Mouse (Mus musculus) hindbrain, embryonic 15.5 days (tissue): ENCODE measurements around the gene Rhob. TPM values are rescaled to one million over a fixed set of nuclear protein-coding genes. Genes with fewer than 3 reads are reported as not detected.
A peak's percentile ranks its signal among the peaks of the same experiment; 100 is the strongest.

Source experiments
- ATAC-seq: fragments of 200-750 bp; cut with Nextera tagmentation; 2 replicates; pipeline ENCODE4 v1.8.0; 2017; ENCODE audit warnings: low read depth, moderate number of reproducible peaks, moderate TSS enrichment; ENCODE audit not compliant: low FRiP score
- H3K27ac ChIP-seq: fragments of 300-500 bp; sonication (generic); replicated peaks from 2 replicates; pipeline ENCODE4 v1.5.1; 2015; ENCODE audit warnings: mild to moderate bottlenecking, inconsistent platforms
- H3K27me3 ChIP-seq: fragments of 300-500 bp; sonication (generic); 2 replicates; pipeline ENCODE4 v1.6.1; 2015; ENCODE audit warnings: control low read depth, inconsistent platforms
- H3K36me3 ChIP-seq: fragments of 300-500 bp; sonication (generic); 2 replicates; pipeline ENCODE4 v1.6.1; 2015; ENCODE audit warnings: control low read depth, inconsistent platforms
- H3K4me1 ChIP-seq: fragments of 300-500 bp; sonication (generic); replicated peaks from 2 replicates; pipeline ENCODE4 v1.6.1; 2015; ENCODE audit warnings: control low read depth, inconsistent platforms
- H3K4me2 ChIP-seq: fragments of 300-500 bp; sonication (generic); 2 replicates; pipeline ENCODE4 v1.6.1; 2015; ENCODE audit warnings: moderate library complexity, mild to moderate bottlenecking, inconsistent platforms
- H3K4me3 ChIP-seq: fragments of 300-500 bp; sonication (generic); 2 replicates; pipeline ENCODE4 v1.5.1; 2015; ENCODE audit warnings: mild to moderate bottlenecking, inconsistent platforms
- H3K9ac ChIP-seq: fragments of 300-500 bp; sonication (generic); 2 replicates; pipeline ENCODE4 v1.6.1; 2015; ENCODE audit warnings: inconsistent platforms
- H3K9me3 ChIP-seq: fragments of 300-500 bp; sonication (generic); 2 replicates; pipeline ENCODE4 v1.6.1; 2016; ENCODE audit warnings: control low read depth, inconsistent platforms
- WGBS: fragments of 180-500 bp; shearing (Covaris S2); methylation state at CpG from one replicate; pipeline ENCODE4 v1.1.7; 2015; 5-methylcytosine and 5-hydroxymethylcytosine counted together
- polyA plus RNA-seq: library from polyadenylated mRNA; unstranded; fragments of >200 nt; fragmentation: Nextera tagmentation; extraction: Ambion mirVana; gene quantifications from 2 replicates; pipeline ENCODE4 v1.2.1, GENCODE M21; 2015

Rhob gene
- polyA plus RNA-seq, 1 experiment from 2014 or later, result 103 TPM

DNA sequence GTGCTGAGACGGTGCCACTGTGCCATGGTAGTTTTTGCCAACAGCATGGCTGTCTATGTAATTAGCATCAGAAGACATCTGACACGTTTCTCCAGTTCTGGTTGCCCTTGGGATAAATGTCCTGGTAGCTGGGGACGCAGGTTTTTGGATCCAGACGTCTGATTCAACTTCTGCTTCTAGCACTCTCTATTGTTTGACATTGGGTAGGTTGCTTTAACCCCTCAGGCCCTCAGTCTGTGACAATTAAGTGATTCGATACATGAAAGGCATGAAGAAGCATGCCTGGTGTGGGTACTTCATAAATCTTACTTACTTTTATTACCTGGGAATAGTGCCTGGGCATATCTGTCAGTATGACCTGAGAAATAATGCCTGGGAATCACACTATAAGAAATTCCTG, 24.3 kb upstream of the Rhob start:
- Histone ChIP-seq H3K9me3 (no peaks in the 10 kb centered on the region), H3K27me3 (no peaks in the 10 kb centered on the region), H3K4me3 (no peak overlapping the region), H3K9ac (no peak overlapping the region), H3K36me3 (no peaks in the 10 kb centered on the region), H3K27ac (no peak overlapping the region), H3K4me2 (no peak overlapping the region), H3K4me1 (no peaks in the 10 kb centered on the region)
- ATAC-seq, result no peak
- WGBS, result 63% methylated on average over 5 of the region's 5 CpGs

DNA sequence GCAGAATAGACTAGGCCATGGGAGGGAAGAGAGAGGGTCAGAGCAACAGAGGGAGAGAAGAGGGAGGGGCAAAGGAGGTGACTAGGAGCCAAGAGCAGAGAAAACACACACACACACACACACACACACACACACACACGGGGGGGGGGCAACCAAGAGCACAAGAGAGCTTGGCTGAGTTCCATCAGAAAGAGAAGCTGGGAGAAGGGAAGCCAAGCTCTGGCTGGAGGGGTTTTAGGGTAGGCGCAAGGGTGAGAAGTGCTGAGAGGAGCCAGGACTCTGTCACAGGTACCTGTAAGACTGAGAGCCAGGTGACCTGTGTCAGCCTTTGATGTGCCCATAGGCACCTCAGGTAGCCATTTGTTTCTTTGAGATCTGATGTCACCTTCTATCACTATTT, 22.9 kb upstream of the Rhob start:
- Histone ChIP-seq H3K27ac (no peak overlapping the region), H3K9ac (no peak overlapping the region), H3K9me3 (no peaks in the 10 kb centered on the region), H3K27me3 (no peaks in the 10 kb centered on the region), H3K4me2 (no peak overlapping the region), H3K4me1 (no peaks in the 10 kb centered on the region), H3K4me3 (no peak overlapping the region), H3K36me3 (no peaks in the 10 kb centered on the region)
- ATAC-seq, result no peak
- WGBS, result 97% methylated on average over 2 of the region's 2 CpGs

DNA sequence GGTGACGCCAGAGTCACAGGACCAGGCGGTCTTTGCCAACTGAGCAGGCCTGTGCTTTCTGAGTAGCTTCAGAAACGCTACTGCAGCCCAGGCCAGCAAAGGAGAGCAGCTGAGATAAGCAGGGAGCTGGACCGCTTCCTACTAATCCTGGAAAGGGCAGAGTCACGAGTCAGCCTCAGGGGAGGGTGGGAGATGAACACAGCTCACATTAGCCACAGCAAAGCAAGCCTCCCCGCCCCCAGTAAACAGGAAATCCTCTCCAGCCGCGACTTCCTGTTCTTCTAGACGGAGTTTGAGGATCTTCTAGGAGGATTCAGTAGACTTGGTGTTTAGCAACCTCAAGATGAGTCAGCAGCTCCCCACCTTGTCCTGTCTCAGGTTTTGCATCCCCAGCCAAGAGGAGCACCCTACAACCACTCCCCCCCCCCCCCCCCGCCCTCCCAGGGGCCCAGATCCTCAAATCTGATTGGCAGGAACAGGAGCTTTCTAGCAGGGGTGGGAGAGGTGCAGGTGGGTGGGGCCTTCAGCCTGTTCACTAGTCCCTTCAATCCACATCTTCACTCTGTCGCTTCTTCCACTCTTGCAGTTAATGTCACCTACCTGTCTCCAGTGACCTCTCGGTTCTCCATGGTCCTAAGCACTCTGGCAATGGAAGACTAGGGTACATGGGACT, 21.7 kb upstream of the Rhob start:
- Histone ChIP-seq H3K4me2 (no peak overlapping the region), H3K4me3 (no peak overlapping the region), H3K9me3 (no peaks in the 10 kb centered on the region), H3K9ac (no peak overlapping the region), H3K27me3 (no peaks in the 10 kb centered on the region), H3K27ac (no peak overlapping the region), H3K4me1 (no peaks in the 10 kb centered on the region), H3K36me3 (no peaks in the 10 kb centered on the region)
- 63% methylated on average over 11 of the region's 12 CpGs for WGBS
- ATAC-seq, result 0 out of 2 replicates have a peak, but pooled peaks have one; percentile 27

DNA sequence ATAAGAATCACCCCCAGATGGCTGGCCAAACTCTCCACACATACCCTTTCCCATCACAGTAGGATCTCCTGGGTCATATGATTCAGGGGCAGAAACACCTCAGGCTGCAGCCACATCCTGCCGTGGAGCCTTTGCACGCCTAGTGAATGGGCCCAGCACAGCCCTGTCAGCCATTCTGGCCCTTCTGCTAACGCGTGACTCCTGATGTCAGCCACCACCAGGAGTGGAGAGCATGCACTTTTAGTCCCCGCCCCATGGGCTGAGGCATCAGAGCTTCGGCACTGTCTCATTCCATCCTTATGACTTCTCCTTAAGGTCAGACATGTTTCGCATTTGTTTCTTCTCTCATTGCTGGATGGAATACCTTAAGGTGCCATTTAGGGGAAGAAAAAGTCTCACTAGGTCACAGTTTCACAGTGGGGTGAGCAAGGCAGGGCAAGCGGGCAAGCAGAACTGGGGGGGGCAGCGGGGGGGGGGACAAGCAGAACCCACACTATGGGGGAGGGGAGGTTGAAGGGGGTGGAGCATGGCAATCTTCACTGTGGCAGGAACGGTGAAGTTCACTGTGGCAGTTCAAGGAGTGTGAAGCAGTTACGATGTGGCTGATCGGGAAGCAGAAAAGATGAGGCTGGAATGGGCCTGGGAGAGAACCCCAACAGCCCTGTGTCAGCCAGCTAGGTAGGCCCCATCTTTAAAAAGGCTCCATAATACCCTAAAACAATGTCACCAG, 19.8 kb upstream of the Rhob start:
- Histone ChIP-seq H3K9me3 (no peaks in the 10 kb centered on the region), H3K9ac (no peak overlapping the region), H3K4me1 (no peaks in the 10 kb centered on the region), H3K4me3 (no peak overlapping the region), H3K27ac (no peak overlapping the region), H3K27me3 (no peaks in the 10 kb centered on the region), H3K36me3 (no peaks in the 10 kb centered on the region), H3K4me2 (no peak overlapping the region)
- 66% methylated on average over 12 of the region's 12 CpGs for WGBS
- ATAC-seq, result 0 out of 2 replicates have a peak, but pooled peaks have one; percentile 23

DNA sequence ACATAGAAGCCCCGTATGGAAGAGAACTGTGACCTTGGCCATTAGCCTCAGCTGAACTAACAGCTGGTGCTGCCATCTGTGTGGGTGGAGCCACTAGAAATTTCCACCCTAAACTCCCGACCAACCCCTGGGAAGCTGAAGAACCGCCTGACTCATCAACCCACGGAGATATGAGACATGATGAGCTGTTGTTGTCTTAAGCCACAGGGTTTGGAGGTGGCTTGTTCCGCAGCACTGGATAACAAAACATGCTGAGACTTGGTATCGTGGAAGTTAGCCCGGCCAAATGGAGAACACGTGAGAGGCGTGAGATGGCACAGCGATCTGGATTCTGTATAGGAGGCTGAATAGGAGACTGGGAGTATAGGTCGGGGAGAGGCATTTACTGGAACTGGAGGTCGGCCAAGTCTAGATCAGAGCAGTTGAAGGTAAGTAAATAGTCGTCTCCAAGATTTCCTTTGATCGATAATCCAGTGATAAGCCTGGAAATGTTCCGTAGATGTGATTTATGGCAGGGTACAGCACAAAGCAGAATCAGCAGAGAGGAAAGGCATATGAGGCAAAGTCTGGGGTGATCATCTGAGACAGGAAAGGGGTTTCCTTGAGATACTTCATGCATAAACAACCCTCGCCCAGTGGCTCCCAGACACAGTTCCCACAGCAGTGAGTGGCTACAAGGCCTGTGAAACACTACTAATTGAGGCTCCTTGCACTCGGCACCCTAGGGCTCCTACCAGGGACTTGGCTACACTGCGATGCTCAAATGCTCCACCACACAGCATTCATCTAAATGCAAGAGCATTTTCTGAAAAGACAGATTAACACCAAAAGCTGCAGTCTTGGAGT, 11.5 kb upstream of the Rhob start:
- no peaks in the 10 kb centered on the region for H3K27me3 ChIP-seq
- no peak overlapping the region for H3K4me3 ChIP-seq
- WGBS, result 69% methylated on average over 18 of the region's 18 CpGs
- no peak overlapping the region for H3K27ac ChIP-seq
- H3K9ac ChIP-seq, result no peak overlapping the region
- no peak overlapping the region for H3K4me2 ChIP-seq
- H3K9me3 ChIP-seq, result no peaks in the 10 kb centered on the region
- H3K36me3 ChIP-seq, result no peaks in the 10 kb centered on the region
- 0 out of 2 replicates have a peak, but pooled peaks have one; percentile 30 for ATAC-seq
- H3K4me1 ChIP-seq, result no peaks in the 10 kb centered on the region

GRCm38 (mm10) chr12:8510317-8510988, 10.6 kb upstream of the Rhob start:
- Histone ChIP-seq H3K36me3 (no peaks in the 10 kb centered on the region), H3K27ac (no peak overlapping the region), H3K9me3 (no peaks in the 10 kb centered on the region), H3K4me3 (no peak overlapping the region), H3K4me2 (no peak overlapping the region), H3K4me1 (no peaks in the 10 kb centered on the region), H3K9ac (no peak overlapping the region), H3K27me3 (no peaks in the 10 kb centered on the region)
- no peak for ATAC-seq
- WGBS, result 75% methylated on average over 6 of the region's 6 CpGs

GRCm38 (mm10) chr12:8509693-8510092, 9.9 kb upstream of the Rhob start:
- H3K4me3 ChIP-seq, result no peak overlapping the region
- no peaks in the 10 kb centered on the region for H3K4me1 ChIP-seq
- H3K27ac ChIP-seq, result no peak overlapping the region
- no peaks in the 10 kb centered on the region for H3K27me3 ChIP-seq
- 69% methylated on average over 5 of the region's 5 CpGs for WGBS
- H3K9ac ChIP-seq, result no peak overlapping the region
- H3K9me3 ChIP-seq, result no peaks in the 10 kb centered on the region
- no peak for ATAC-seq
- H3K4me2 ChIP-seq, result no peak overlapping the region
- H3K36me3 ChIP-seq, result no peaks in the 10 kb centered on the region

DNA sequence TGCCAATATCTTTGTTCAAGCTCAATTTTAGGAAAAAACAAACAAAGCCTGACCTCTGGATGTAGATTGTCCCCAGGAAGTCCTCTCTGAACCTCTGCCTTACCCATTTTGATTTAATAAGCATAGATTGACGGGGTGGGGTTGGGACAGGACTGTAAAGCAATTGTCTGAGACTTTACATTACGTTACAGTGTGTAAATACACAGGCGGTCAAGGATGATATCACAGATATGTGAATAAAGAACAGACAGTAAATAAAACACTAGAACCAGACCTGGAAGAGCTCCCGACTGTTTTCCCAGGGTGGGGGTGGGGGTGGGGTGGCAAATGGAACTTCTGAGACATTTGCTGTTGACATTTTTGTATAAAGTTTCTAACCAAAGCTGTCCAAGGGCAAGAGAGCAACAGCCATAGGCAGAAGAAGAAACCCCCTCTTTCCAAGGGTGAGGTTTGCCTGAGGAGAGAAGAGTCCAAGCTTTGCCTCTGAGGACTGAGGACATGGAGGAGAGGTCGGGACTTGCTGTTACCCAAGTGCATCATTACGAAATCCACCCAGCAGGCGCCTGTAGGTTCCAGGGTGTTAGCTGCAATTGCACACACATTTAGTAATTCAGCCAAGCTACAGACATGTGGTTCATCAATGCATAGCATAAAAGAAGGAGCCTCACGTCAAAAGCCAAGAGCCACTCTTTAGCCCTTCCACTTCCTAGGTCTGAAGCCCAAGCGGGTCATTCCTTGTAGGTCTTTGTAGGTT, 7.3 kb upstream of the Rhob start:
- H3K9me3 ChIP-seq, result no peaks in the 10 kb centered on the region
- 80% methylated on average over 9 of the region's 9 CpGs for WGBS
- no peaks in the 10 kb centered on the region for H3K36me3 ChIP-seq
- H3K27me3 ChIP-seq, result no peaks in the 10 kb centered on the region
- H3K27ac ChIP-seq, result no peak overlapping the region
- H3K4me1 ChIP-seq, result no peaks in the 10 kb centered on the region
- H3K4me3 ChIP-seq, result no peak overlapping the region
- ATAC-seq, result no peak
- no peak overlapping the region for H3K4me2 ChIP-seq
- H3K9ac ChIP-seq, result no peak overlapping the region

- no peak overlapping the region for H3K4me2 ChIP-seq
- no peak for ATAC-seq
- H3K9ac ChIP-seq, result no peak overlapping the region
- H3K27me3 ChIP-seq, result no peaks in the 10 kb centered on the region
- no peaks in the 10 kb centered on the region for H3K36me3 ChIP-seq
- H3K4me1 ChIP-seq, result peaks cover 14% of the 10 kb centered on the region
- H3K27ac ChIP-seq, result no peak overlapping the region
- H3K9me3 ChIP-seq, result no peaks in the 10 kb centered on the region
- WGBS, result 85% methylated on average over 6 of the region's 6 CpGs
- H3K4me3 ChIP-seq, result no peak overlapping the region
Measured at GRCm38 (mm10) chr12:8504131-8504530, 4.3 kb upstream of the Rhob start.

GRCm38 (mm10) chr12:8502546-8502945, 2.7 kb upstream of the Rhob start:
- Histone ChIP-seq H3K9me3 (no peaks in the 10 kb centered on the region), H3K9ac (no peak overlapping the region), H3K4me1 (peaks cover 17% of the 10 kb centered on the region), H3K4me2 (no peak overlapping the region), H3K4me3 (no peak overlapping the region), H3K27ac (no peak overlapping the region), H3K27me3 (no peaks in the 10 kb centered on the region), H3K36me3 (no peaks in the 10 kb centered on the region)
- 13% methylated on average over 6 of the region's 6 CpGs for WGBS
- no peak for ATAC-seq

DNA sequence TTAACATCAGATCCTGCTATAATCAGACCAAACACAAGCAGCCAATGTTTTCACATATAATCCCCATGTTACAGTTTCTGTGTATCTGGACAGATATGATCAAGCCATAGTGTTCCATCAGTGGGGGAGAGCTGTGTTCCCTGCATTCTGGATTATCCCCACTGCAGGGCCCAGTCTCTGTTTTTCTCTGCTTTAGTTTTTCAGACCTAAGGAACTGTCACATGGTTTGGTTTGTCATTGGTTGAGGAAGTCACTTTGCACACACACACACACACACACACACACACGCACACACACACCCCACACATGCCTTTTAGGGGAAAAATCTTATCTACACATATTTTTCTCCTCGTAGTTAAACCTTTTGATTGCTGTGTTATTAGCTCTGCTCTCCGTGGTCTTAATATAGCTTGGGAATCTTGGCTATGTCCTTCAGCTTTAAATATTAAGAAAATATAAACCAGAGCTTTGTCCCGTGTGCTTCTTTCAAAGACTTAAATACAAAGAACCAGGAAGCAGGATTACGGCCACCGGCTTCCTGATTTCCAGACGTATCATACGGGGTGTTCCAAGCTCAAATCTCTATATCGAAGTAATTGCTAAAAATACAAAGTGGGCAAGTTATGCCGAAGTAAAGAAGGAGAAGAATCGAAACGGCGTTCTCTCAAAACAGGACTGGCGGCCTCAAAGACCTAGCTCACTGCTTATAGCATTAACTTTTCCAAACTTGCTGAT, 1.9 kb upstream of the Rhob start:
- H3K27ac ChIP-seq, result peak overlapping the region; percentile 100
- no peaks in the 10 kb centered on the region for H3K36me3 ChIP-seq
- H3K4me2 ChIP-seq, result no peak overlapping the region
- ATAC-seq, result no peak
- peaks cover 25% of the 10 kb centered on the region for H3K4me1 ChIP-seq
- H3K9me3 ChIP-seq, result no peaks in the 10 kb centered on the region
- H3K9ac ChIP-seq, result no peak overlapping the region
- H3K4me3 ChIP-seq, result no peak overlapping the region
- H3K27me3 ChIP-seq, result no peaks in the 10 kb centered on the region
- 88% methylated on average over 14 of the region's 14 CpGs for WGBS
